ENCODE assay signal across 9 mouse cellular contexts in genomic region chr15:101976023-101976422, GRCm38 (mm10). TPM values are rescaled to one million over a fixed set of nuclear protein-coding genes. Genes with fewer than 3 reads are reported as not detected.
A peak's percentile ranks its signal among the peaks of the same experiment; 100 is the strongest.
DNase-seq lines count a peak whose midpoint lies in the region; ATAC-seq and TF ChIP-seq lines count a peak whose summit lies in the region.
"Had no signal": no experiment of that assay in that cellular context is flagged by ENCODE, and none has a peak within 500 bp of the region (broad histone marks: within the 10 kb centered on the region; RNA-seq: fewer than 3 reads in every experiment).

No protein-coding gene starts in this region.

- intact Hi-C loops in heart, adult 2 months (cut with DNase I), result no loop called here

- no peak for TF ChIP-seq POLR2A in heart, adult 2 months (IDR thresholded peaks at IDR 0.05; ENCODE audit: insufficient read depth, low read depth, low read length)
- peak; percentile 38 for TF ChIP-seq POLR2A in myocyte (IDR thresholded peaks at IDR 0.05; ENCODE audit: insufficient read length, low read depth)

- no peak overlapping the region for H3K27ac ChIP-seq in neural tube, embryonic 11.5 days (ENCODE audit: low read depth, low read length)
- peak overlapping the region; percentile 88 for H3K27ac ChIP-seq in heart, adult 2 months
- H3K27ac ChIP-seq in limb, embryonic 12.5 days, result peak overlapping the region; percentile 89
- no peak overlapping the region for H3K27ac ChIP-seq in hindbrain, postnatal 0 days

- H3K9ac ChIP-seq in neural tube, embryonic 11.5 days (ENCODE audit: low read length), result 0 out of 2 replicates have a peak overlapping the region, but pooled peaks have one; percentile 24
- no peak overlapping the region for H3K9ac ChIP-seq in heart, adult 2 months (ENCODE audit: low read depth, low read length)
- H3K9ac ChIP-seq in limb, embryonic 12.5 days (replicated peaks), result no peak overlapping the region
- H3K9ac ChIP-seq in hindbrain, postnatal 0 days (replicated peaks; ENCODE audit: low read length), result no peak overlapping the region

- no peak overlapping the region for H3K4me3 ChIP-seq in neural tube, embryonic 11.5 days (ENCODE audit: low read depth, low read length)
- H3K4me3 ChIP-seq in heart, adult 2 months, result no peak overlapping the region
- no peak overlapping the region for H3K4me3 ChIP-seq in limb, embryonic 12.5 days (replicated peaks)
- no peak overlapping the region for H3K4me3 ChIP-seq in myocyte
- no peak overlapping the region for H3K4me3 ChIP-seq in hindbrain, postnatal 0 days (ENCODE audit: low read length)

- H3K9me3 ChIP-seq in neural tube, embryonic 11.5 days (ENCODE audit: control insufficient read depth, low read length), result no peaks in the 10 kb centered on the region
- no peaks in the 10 kb centered on the region for H3K9me3 ChIP-seq in limb, embryonic 12.5 days
- H3K9me3 ChIP-seq in hindbrain, postnatal 0 days (ENCODE audit: low read length), result no peaks in the 10 kb centered on the region
- H3K9me3 ChIP-seq: megakaryocyte, embryonic 14.5 days had no signal

- 32% methylated on average over 5 of the region's 5 CpGs for WGBS in neural tube, embryonic 11.5 days
- 55% methylated on average over 5 of the region's 5 CpGs for WGBS in heart, adult 2 months
- 11% methylated on average over 5 of the region's 5 CpGs for WGBS in limb, embryonic 12.5 days
- 83% methylated on average over 5 of the region's 5 CpGs for WGBS in hindbrain, postnatal 0 days

- no peak overlapping the region for H3ac ChIP-seq in myocyte (ENCODE audit: control insufficient read depth, insufficient read length)

- TF ChIP-seq CTCF in heart, adult 2 months (IDR thresholded peaks at IDR 0.05), result no peak
- TF ChIP-seq CTCF in hindbrain, postnatal 0 days (IDR thresholded peaks at IDR 0.05; ENCODE audit: low read depth), result no peak

- no peaks in the 10 kb centered on the region for H3K27me3 ChIP-seq in neural tube, embryonic 11.5 days (ENCODE audit: control insufficient read depth, insufficient read depth, low read length)
- no peaks in the 10 kb centered on the region for H3K27me3 ChIP-seq in heart, adult 2 months (ENCODE audit: control insufficient read depth, insufficient read depth, low read length)
- peaks cover 4% of the 10 kb centered on the region; the same call in 1 of the 2 replicates for H3K27me3 ChIP-seq in limb, embryonic 12.5 days
- H3K27me3 ChIP-seq in myocyte (ENCODE audit: control insufficient read depth, insufficient read depth, insufficient read length), result peaks cover 3% of the 10 kb centered on the region
- no peaks in the 10 kb centered on the region for H3K27me3 ChIP-seq in hindbrain, postnatal 0 days (ENCODE audit: insufficient read depth, low read length)

- ATAC-seq in neural tube, embryonic 11.5 days (ENCODE audit: insufficient read depth, low FRiP score, low TSS enrichment), result no peak
- peak; percentile 54 for ATAC-seq in limb, embryonic 12.5 days (ENCODE audit: insufficient number of reproducible peaks, insufficient read depth, low FRiP score, low TSS enrichment, low read depth)
- ATAC-seq in hindbrain, postnatal 0 days, result no peak

- DNase-seq in neural tube, embryonic 11.5 days (ENCODE audit: low spot score), result no peak
- DNase-seq in neural tube, embryonic 10.5 days (ENCODE audit: extremely low spot score, low spot score), result no peak
- DNase-seq in heart, adult 2 months, result peak; percentile 66 to 78
- no peak for DNase-seq in cerebellum, postnatal 4 days (ENCODE audit: low spot score in 2 of 2)
- no peak for DNase-seq in hindbrain, postnatal 0 days (ENCODE audit: low spot score)
- no peak for DNase-seq in cerebellum, adult 11-12 months

- no peaks in the 10 kb centered on the region for H3K36me3 ChIP-seq in neural tube, embryonic 11.5 days (ENCODE audit: control insufficient read depth, insufficient read depth, low read length)
- no peaks in the 10 kb centered on the region; the same call in 1 of the 2 replicates for H3K36me3 ChIP-seq in heart, adult 2 months (ENCODE audit: control insufficient read depth, insufficient read depth, low read length)
- no peaks in the 10 kb centered on the region for H3K36me3 ChIP-seq in limb, embryonic 12.5 days
- no peaks in the 10 kb centered on the region for H3K36me3 ChIP-seq in myocyte (ENCODE audit: control insufficient read depth, insufficient read depth)
- H3K36me3 ChIP-seq in hindbrain, postnatal 0 days (ENCODE audit: insufficient read depth, low read length), result no peaks in the 10 kb centered on the region

- H3K4me2 ChIP-seq in neural tube, embryonic 11.5 days (ENCODE audit: low read depth), result no peak overlapping the region
- peak overlapping the region; percentile 33 for H3K4me2 ChIP-seq in limb, embryonic 12.5 days
- H3K4me2 ChIP-seq in myocyte (ENCODE audit: low read depth), result peak overlapping the region; percentile 97
- no peak overlapping the region for H3K4me2 ChIP-seq in hindbrain, postnatal 0 days (ENCODE audit: low read depth, low read length)

- H3K79me2 ChIP-seq in heart, adult 2 months (replicated peaks; ENCODE audit: control insufficient read depth, insufficient read depth, low read length), result no peaks in the 10 kb centered on the region
- no peaks in the 10 kb centered on the region for H3K79me2 ChIP-seq in myocyte (ENCODE audit: control insufficient read depth, insufficient read depth)

- peaks cover 4% of the 10 kb centered on the region; the same call in 1 of the 2 replicates for H3K4me1 ChIP-seq in neural tube, embryonic 11.5 days (ENCODE audit: control insufficient read depth, insufficient read depth, low read length)
- peaks cover 16% of the 10 kb centered on the region for H3K4me1 ChIP-seq in heart, adult 2 months (ENCODE audit: control insufficient read depth, insufficient read depth, low read length)
- H3K4me1 ChIP-seq in limb, embryonic 12.5 days (replicated peaks), result peaks cover 39% of the 10 kb centered on the region
- H3K4me1 ChIP-seq in hindbrain, postnatal 0 days (ENCODE audit: insufficient read depth, low read length), result no peaks in the 10 kb centered on the region

- no peak for TF ChIP-seq EP300 in heart, adult 2 months (IDR thresholded peaks at IDR 0.05; ENCODE audit: insufficient read depth, low read depth, low read length)

TF ChIP-seq in myocyte, 11 proteins besides CTCF, POLR2A, EP300 and RAD21:
- TF ChIP-seq MYOD1 (IDR thresholded peaks at IDR 0.05; ENCODE audit: control insufficient read depth in 1 of 3, insufficient read length in 2 of 3, low read depth in 2 of 3) (peak in 1 of 3 experiments; percentile 77), MAX (IDR thresholded peaks at IDR 0.05; ENCODE audit: low read depth) (no peak), POLR2AphosphoS2 (IDR thresholded peaks at IDR 0.05; ENCODE audit: insufficient read length, low read depth) (peak; percentile 25), MYOG (IDR thresholded peaks at IDR 0.05; ENCODE audit: control insufficient read depth in 1 of 3, insufficient read depth in 1 of 3, insufficient read length in 2 of 3, low read depth in 2 of 3) (peak in 2 of 3 experiments; percentile 15 to 65)

RNA-seq across cellular contexts. Expression of gene Krt78, which starts 21.9 kb away (rescaled TPM):
- not detected in 2 replicates for polyA plus RNA-seq in neural tube, embryonic 11.5 days (2014; fragmentation: Nextera tagmentation; extraction: Ambion mirVana)
- total RNA-seq in heart, adult 2 months (2021), result under 1 TPM in 1 of 2 experiments, not detected in 1; 0.08 TPM
- not detected in 2 replicates for polyA plus RNA-seq in heart, adult 2 months (2012; rRNA removed)
- polyA plus RNA-seq in limb, embryonic 12.5 days (2016; fragmentation: Nextera tagmentation; extraction: Ambion mirVana), result not detected in 2 replicates
- not detected for polyA plus RNA-seq in myocyte (2012; fragmentation: generic; extraction: Trizol)
- not detected in 2 replicates for total RNA-seq in hindbrain, postnatal 0 days (2014; rRNA removed)
- polyA plus RNA-seq in hindbrain, postnatal 0 days (2015; fragmentation: Nextera tagmentation; extraction: Ambion mirVana), result not detected in 2 replicates

RNA-seq across cellular contexts. Expression of gene Krt8, which starts 28.3 kb away (rescaled TPM):
- polyA plus RNA-seq in neural tube, embryonic 11.5 days (2014; fragmentation: Nextera tagmentation; extraction: Ambion mirVana), result 13.1 and 13.5 TPM in 2 replicates
- total RNA-seq in heart, adult 2 months (2021), result 1 to 10 TPM; 1.7 TPM
- polyA plus RNA-seq in heart, adult 2 months (2012; rRNA removed), result 2.3 and 9.8 TPM in 2 replicates
- polyA plus RNA-seq in limb, embryonic 12.5 days (2016; fragmentation: Nextera tagmentation; extraction: Ambion mirVana), result 10.3 and 11.3 TPM in 2 replicates
- 0.16 TPM for polyA plus RNA-seq in myocyte (2012; fragmentation: generic; extraction: Trizol)
- total RNA-seq in hindbrain, postnatal 0 days (2014; rRNA removed), result 2.6 and 4.1 TPM in 2 replicates
- polyA plus RNA-seq in hindbrain, postnatal 0 days (2015; fragmentation: Nextera tagmentation; extraction: Ambion mirVana), result 5.4 and 6.2 TPM in 2 replicates

RNA-seq across cellular contexts. Expression of gene Krt79, which starts 35.9 kb away (rescaled TPM):
- polyA plus RNA-seq in neural tube, embryonic 11.5 days (2014; fragmentation: Nextera tagmentation; extraction: Ambion mirVana), result 0.21 TPM in 1 of 2 replicates, not detected in the other
- under 1 TPM in 1 of 2 experiments, not detected in 1; 0.27 TPM for total RNA-seq in heart, adult 2 months (2021)
- 1.5 and 2.3 TPM in 2 replicates for polyA plus RNA-seq in heart, adult 2 months (2012; rRNA removed)
- polyA plus RNA-seq in limb, embryonic 12.5 days (2016; fragmentation: Nextera tagmentation; extraction: Ambion mirVana), result 0.17 TPM in 1 of 2 replicates, not detected in the other
- 0.04 TPM for polyA plus RNA-seq in myocyte (2012; fragmentation: generic; extraction: Trizol)
- total RNA-seq in hindbrain, postnatal 0 days (2014; rRNA removed), result 0.21 and 0.65 TPM in 2 replicates
- 0.50 and 0.52 TPM in 2 replicates for polyA plus RNA-seq in hindbrain, postnatal 0 days (2015; fragmentation: Nextera tagmentation; extraction: Ambion mirVana)

RNA-seq across cellular contexts. Expression of gene Krt4, which starts 51.5 kb away (rescaled TPM):
- not detected in 2 replicates for polyA plus RNA-seq in neural tube, embryonic 11.5 days (2014; fragmentation: Nextera tagmentation; extraction: Ambion mirVana)
- not detected for total RNA-seq in heart, adult 2 months (2021)
- 0.43 TPM in 1 of 2 replicates, not detected in the other for polyA plus RNA-seq in heart, adult 2 months (2012; rRNA removed)
- 0.13 TPM in 1 of 2 replicates, not detected in the other for polyA plus RNA-seq in limb, embryonic 12.5 days (2016; fragmentation: Nextera tagmentation; extraction: Ambion mirVana)
- polyA plus RNA-seq in myocyte (2012; fragmentation: generic; extraction: Trizol), result not detected
- total RNA-seq in hindbrain, postnatal 0 days (2014; rRNA removed), result not detected in 2 replicates
- not detected in 2 replicates for polyA plus RNA-seq in hindbrain, postnatal 0 days (2015; fragmentation: Nextera tagmentation; extraction: Ambion mirVana)

RNA-seq across cellular contexts. Expression of gene Krt18, which starts 52.0 kb away (rescaled TPM):
- 8.1 and 10.1 TPM in 2 replicates for polyA plus RNA-seq in neural tube, embryonic 11.5 days (2014; fragmentation: Nextera tagmentation; extraction: Ambion mirVana)
- 1 to 10 TPM; 2.6 to 2.7 TPM for total RNA-seq in heart, adult 2 months (2021)
- 2.7 and 6.7 TPM in 2 replicates for polyA plus RNA-seq in heart, adult 2 months (2012; rRNA removed)
- polyA plus RNA-seq in limb, embryonic 12.5 days (2016; fragmentation: Nextera tagmentation; extraction: Ambion mirVana), result 21.2 and 21.5 TPM in 2 replicates
- not detected for polyA plus RNA-seq in myocyte (2012; fragmentation: generic; extraction: Trizol)
- 3.4 and 5.0 TPM in 2 replicates for total RNA-seq in hindbrain, postnatal 0 days (2014; rRNA removed)
- 12.6 and 13.6 TPM in 2 replicates for polyA plus RNA-seq in hindbrain, postnatal 0 days (2015; fragmentation: Nextera tagmentation; extraction: Ambion mirVana)

Comparison
In these comparisons a context has a peak if more than half of its experiments do, and no peak if none do; other contexts are left out.
1. DNase-seq: peak in heart, adult 2 months (2 of 2); none in neural tube, embryonic 11.5 days (single experiment), neural tube, embryonic 10.5 days (single experiment), cerebellum, postnatal 4 days (0 of 2), hindbrain, postnatal 0 days (single experiment) and cerebellum, adult 11-12 months (single experiment).
2. H3K27ac ChIP-seq: peak in heart, adult 2 months (single experiment) and limb, embryonic 12.5 days (single experiment); none in neural tube, embryonic 11.5 days (single experiment) and hindbrain, postnatal 0 days (single experiment).
3. H3K4me2 ChIP-seq: peak in limb, embryonic 12.5 days (single experiment) and myocyte (single experiment); none in neural tube, embryonic 11.5 days (single experiment) and hindbrain, postnatal 0 days (single experiment).